9 mouse cellular contexts compared by ENCODE assay signal in genomic region chr2:25460135-25460534, GRCm38 (mm10). TPM values are rescaled to one million over a fixed set of nuclear protein-coding genes. Genes with fewer than 3 reads are reported as not detected.
DNase-seq lines count a peak whose midpoint lies in the region; ATAC-seq and TF ChIP-seq lines count a peak whose summit lies in the region.
"Had no signal": no experiment of that assay in that cellular context is flagged by ENCODE, and none has a peak within 500 bp of the region (broad histone marks: within the 10 kb centered on the region; RNA-seq: fewer than 3 reads in every experiment).

No protein-coding gene starts in this region.

- H3K27me3 ChIP-seq in intestine, postnatal 0 days (replicated peaks; ENCODE audit: control insufficient read depth, insufficient read depth, low read length) = no peaks in the 10 kb centered on the region
- no peaks in the 10 kb centered on the region; the same call in 1 of the 2 replicates for H3K27me3 ChIP-seq in midbrain, embryonic 12.5 days

- H3K9me3 ChIP-seq in ES-E14 (ENCODE audit: control insufficient read depth, insufficient read depth, low read depth, low read length) = no peaks in the 10 kb centered on the region
- no peaks in the 10 kb centered on the region for H3K9me3 ChIP-seq in intestine, postnatal 0 days (ENCODE audit: control insufficient read depth)
- H3K9me3 ChIP-seq in midbrain, embryonic 12.5 days = no peaks in the 10 kb centered on the region

- 24% methylated on average over 5 of the region's 5 CpGs for WGBS in intestine, postnatal 0 days
- 35% methylated on average over 5 of the region's 5 CpGs for WGBS in midbrain, embryonic 12.5 days

- in situ Hi-C loops in ES-E14 (cut with MboI; ENCODE audit: low sequenced_read_pairs in 2 of 2, unreplicated experiment in 2 of 2) = no loop called here

- H3K9ac ChIP-seq in ES-E14 (ENCODE audit: insufficient read depth, low read depth, low read length, poor library complexity, severe bottlenecking) = no peak overlapping the region; the same call in 1 of the 2 replicates
- H3K9ac ChIP-seq in intestine, postnatal 0 days (ENCODE audit: low read depth, low read length) = peak overlapping the region; percentile 65
- H3K9ac ChIP-seq in midbrain, embryonic 12.5 days (replicated peaks) = peak overlapping the region; percentile 79

- peak; percentile 7; the same call in 1 of the 2 replicates for ATAC-seq in erythroblast, adult 5-6 weeks (replicated peaks; ENCODE audit: low FRiP score, poor library complexity, severe bottlenecking)
- ATAC-seq in intestine, postnatal 0 days = peak; percentile 3; the same call in 1 of the 2 replicates
- peak; percentile 13 for ATAC-seq in midbrain, embryonic 12.5 days (ENCODE audit: low FRiP score, low read depth)

- no peaks in the 10 kb centered on the region for H3K36me3 ChIP-seq in ES-E14 (ENCODE audit: control insufficient read depth, insufficient read depth, low read length, poor library complexity, severe bottlenecking)
- H3K36me3 ChIP-seq in intestine, postnatal 0 days (ENCODE audit: control insufficient read depth, insufficient read depth) = peaks cover 5% of the 10 kb centered on the region; the same call in 1 of the 2 replicates
- peaks cover 14% of the 10 kb centered on the region for H3K36me3 ChIP-seq in midbrain, embryonic 12.5 days

- peak overlapping the region; percentile 68 to 79 for H3K4me3 ChIP-seq in ES-E14 (ENCODE audit: insufficient read depth in 1 of 2, low read depth in 1 of 2, low read length in 2 of 2, poor library complexity in 1 of 2, severe bottlenecking in 1 of 2)
- peak overlapping the region; percentile 72 for H3K4me3 ChIP-seq in intestine, postnatal 0 days (ENCODE audit: low read depth, low read length)
- H3K4me3 ChIP-seq in midbrain, embryonic 12.5 days = peak overlapping the region; percentile 77

- DNase-seq in kidney, adult 11 months = peak; percentile 41
- no peak for DNase-seq in kidney, postnatal 4 days
- DNase-seq in ES-E14 (ENCODE audit: low read depth, low spot score) = no peak
- DNase-seq in embryo, embryonic 10.5 days (ENCODE audit: low spot score) = no peak
- DNase-seq in thymus, postnatal 10 days (ENCODE audit: low spot score in 2 of 2) = no peak

- no peak for TF ChIP-seq CTCF in intestine, postnatal 0 days (IDR thresholded peaks at IDR 0.05; ENCODE audit: low read depth)

- peak overlapping the region; percentile 23; the same call in 1 of the 2 replicates for H3K27ac ChIP-seq in ES-E14 (ENCODE audit: insufficient read depth, low read depth, low read length, poor library complexity, severe bottlenecking)
- H3K27ac ChIP-seq in intestine, postnatal 0 days (ENCODE audit: low read depth, low read length) = peak overlapping the region; percentile 92
- peak overlapping the region; percentile 89 for H3K27ac ChIP-seq in midbrain, embryonic 12.5 days (replicated peaks)

- peak overlapping the region; percentile 85 for H3K4me2 ChIP-seq in intestine, postnatal 0 days (replicated peaks; ENCODE audit: low read depth)
- peak overlapping the region; percentile 80 for H3K4me2 ChIP-seq in midbrain, embryonic 12.5 days (replicated peaks)

- peaks cover 0 to 9% of the 10 kb centered on the region in 2 experiments; a peak in 1 of 4 replicates for H3K4me1 ChIP-seq in ES-E14 (ENCODE audit: control insufficient read depth in 2 of 2, insufficient read depth in 2 of 2, low read length in 2 of 2, poor library complexity in 1 of 2)
- peaks cover 6% of the 10 kb centered on the region for H3K4me1 ChIP-seq in intestine, postnatal 0 days (replicated peaks; ENCODE audit: control insufficient read depth, insufficient read depth, low read length)
- H3K4me1 ChIP-seq in midbrain, embryonic 12.5 days = peaks cover 18% of the 10 kb centered on the region

TF ChIP-seq in ES-E14, 5 proteins besides CTCF, POLR2A, EP300 and RAD21:
- TF ChIP-seq ZNF384 (IDR thresholded peaks at IDR 0.05; ENCODE audit: low read depth, low read length) (no peak), CHD2 (IDR thresholded peaks at IDR 0.05; ENCODE audit: low read depth, low read length) (no peak), MAFK (IDR thresholded peaks at IDR 0.05; ENCODE audit: insufficient read depth, low read depth, low read length) (no peak), ZC3H11A (IDR thresholded peaks at IDR 0.05; ENCODE audit: borderline replicate concordance, low read depth, low read length) (no peak), HCFC1 (IDR thresholded peaks at IDR 0.05; ENCODE audit: borderline replicate concordance, insufficient read depth, low read length) (no peak)

RNA-seq across cellular contexts. Expression of gene Paxx, which starts 0.8 kb away (rescaled TPM):
- total RNA-seq in ES-E14 (2012; rRNA removed) = 4.8 and 7.2 TPM in 2 replicates
- total RNA-seq in erythroblast, adult 5-6 weeks (2015; ENCODE audit: low replicate concordance) = 18.2 and 33.8 TPM in 2 replicates
- total RNA-seq in erythroblast, adult 5-6 weeks (2017; ENCODE audit: low replicate concordance) = 8.4 and 10.6 TPM in 2 replicates
- 41.2 and 46.2 TPM in 2 replicates for polyA plus RNA-seq in intestine, postnatal 0 days (2015; fragmentation: Nextera tagmentation; extraction: Ambion mirVana)
- 42.9 and 48.6 TPM in 2 replicates for polyA plus RNA-seq in midbrain, embryonic 12.5 days (2016; fragmentation: Nextera tagmentation; extraction: Ambion mirVana)

RNA-seq across cellular contexts. Expression of gene Clic3, which starts 3.5 kb away (rescaled TPM):
- total RNA-seq in ES-E14 (2012; rRNA removed) = 0.32 and 1.5 TPM in 2 replicates
- total RNA-seq in erythroblast, adult 5-6 weeks (2015; ENCODE audit: low replicate concordance) = not detected in 2 replicates
- not detected in 2 replicates for total RNA-seq in erythroblast, adult 5-6 weeks (2017; ENCODE audit: low replicate concordance)
- 2.0 and 2.8 TPM in 2 replicates for polyA plus RNA-seq in intestine, postnatal 0 days (2015; fragmentation: Nextera tagmentation; extraction: Ambion mirVana)
- polyA plus RNA-seq in midbrain, embryonic 12.5 days (2016; fragmentation: Nextera tagmentation; extraction: Ambion mirVana) = 2.5 and 2.9 TPM in 2 replicates

RNA-seq across cellular contexts. Expression of gene Ptgds, which starts 9.7 kb away (rescaled TPM):
- 0.98 and 1.3 TPM in 2 replicates for total RNA-seq in ES-E14 (2012; rRNA removed)
- 1.3 TPM in 1 of 2 replicates, not detected in the other for total RNA-seq in erythroblast, adult 5-6 weeks (2015; ENCODE audit: low replicate concordance)
- total RNA-seq in erythroblast, adult 5-6 weeks (2017; ENCODE audit: low replicate concordance) = not detected in 2 replicates
- polyA plus RNA-seq in intestine, postnatal 0 days (2015; fragmentation: Nextera tagmentation; extraction: Ambion mirVana) = 1.2 and 2.2 TPM in 2 replicates
- polyA plus RNA-seq in midbrain, embryonic 12.5 days (2016; fragmentation: Nextera tagmentation; extraction: Ambion mirVana) = 1.5 and 1.8 TPM in 2 replicates

RNA-seq across cellular contexts. Expression of gene Abca2, which starts 31.6 kb away (rescaled TPM):
- total RNA-seq in ES-E14 (2012; rRNA removed) = 12.6 and 21.9 TPM in 2 replicates
- 7.7 and 16.7 TPM in 2 replicates for total RNA-seq in erythroblast, adult 5-6 weeks (2015; ENCODE audit: low replicate concordance)
- total RNA-seq in erythroblast, adult 5-6 weeks (2017; ENCODE audit: low replicate concordance) = 4.5 and 7.3 TPM in 2 replicates
- 1.1 and 1.3 TPM in 2 replicates for polyA plus RNA-seq in intestine, postnatal 0 days (2015; fragmentation: Nextera tagmentation; extraction: Ambion mirVana)
- polyA plus RNA-seq in midbrain, embryonic 12.5 days (2016; fragmentation: Nextera tagmentation; extraction: Ambion mirVana) = 9.4 and 10.3 TPM in 2 replicates

RNA-seq across cellular contexts. Expression of gene Lcn12, which starts 33.6 kb away (rescaled TPM):
- total RNA-seq in ES-E14 (2012; rRNA removed) = not detected in 2 replicates
- not detected in 2 replicates for total RNA-seq in erythroblast, adult 5-6 weeks (2015; ENCODE audit: low replicate concordance)
- total RNA-seq in erythroblast, adult 5-6 weeks (2017; ENCODE audit: low replicate concordance) = not detected in 2 replicates
- polyA plus RNA-seq in intestine, postnatal 0 days (2015; fragmentation: Nextera tagmentation; extraction: Ambion mirVana) = 0.40 and 0.51 TPM in 2 replicates
- polyA plus RNA-seq in midbrain, embryonic 12.5 days (2016; fragmentation: Nextera tagmentation; extraction: Ambion mirVana) = not detected in 2 replicates
- total RNA-seq: left cerebral cortex, postnatal 14 days had no signal

Comparison
In these comparisons a context has a peak if more than half of its experiments do, and no peak if none do; other contexts are left out.
1. H3K27ac ChIP-seq: peak in every context shown above with its lines; median percentile 92 in intestine, postnatal 0 days; 89 in midbrain, embryonic 12.5 days; 23 in ES-E14.